Mouse (Mus musculus): ENCODE measurements around the gene Egfl7.

DNA sequence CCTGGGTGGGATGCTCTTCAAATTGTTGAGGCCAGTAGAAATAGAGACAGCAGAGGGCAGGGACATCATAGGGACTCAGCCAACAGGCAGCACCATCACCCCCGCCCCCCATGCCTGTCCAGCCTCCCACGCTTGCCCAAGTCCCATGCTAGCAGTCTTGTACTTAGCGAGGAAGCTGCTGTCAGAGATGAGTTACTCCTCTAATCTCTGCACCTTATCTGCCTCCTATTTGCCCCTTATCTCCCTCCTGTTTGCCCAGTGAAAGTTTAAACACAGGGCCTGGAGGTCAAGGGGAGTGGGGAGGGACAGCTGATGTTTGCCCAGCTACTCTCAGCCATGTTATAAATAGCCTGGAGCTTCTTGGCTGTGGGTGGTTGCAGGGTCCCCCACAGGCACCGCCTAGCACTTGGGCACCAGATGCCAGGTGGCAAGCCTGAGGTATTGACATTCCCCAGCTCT, 23.2 kb upstream of the Egfl7 start:
- TF ChIP-seq CTCF (IDR thresholded peaks at IDR 0.05; ENCODE audit: extremely low read depth, insufficient read length, insufficient replicate concordance, low read depth, low read length), result no peak
- TF ChIP-seq POLR2A (IDR thresholded peaks at IDR 0.05; ENCODE audit: low read depth, low read length), result no peak

All from small intestine, adult 2 months (tissue).